ENCODE assay signal across 13 mouse cellular contexts in the genomic region with DNA sequence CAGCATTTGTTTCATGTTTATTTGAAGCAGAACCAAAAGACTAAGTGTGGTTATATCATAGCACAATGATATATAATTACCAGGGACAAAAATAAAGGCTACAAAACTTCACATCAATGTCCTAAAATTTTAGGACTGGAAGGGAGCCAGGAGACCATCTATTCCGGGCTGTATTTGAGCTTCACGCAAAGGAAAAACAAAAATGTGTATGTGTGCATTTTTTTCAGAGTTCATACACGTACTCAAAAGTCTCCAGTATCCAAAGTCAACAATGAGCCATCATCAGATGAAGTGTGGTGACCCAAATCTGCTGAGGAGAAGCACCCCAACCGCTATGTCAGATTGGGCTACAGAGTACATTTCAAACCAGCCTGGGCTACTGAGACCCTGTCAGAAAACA.
"Had no signal": no experiment of that assay in that cellular context is flagged by ENCODE, and none has a peak within 500 bp of the region (broad histone marks: within the 10 kb centered on the region; RNA-seq: fewer than 3 reads in every experiment).

No protein-coding gene starts in this region.

- DNase-seq: left cerebral cortex, postnatal 4 days; liver, postnatal 0 days; lung, postnatal 4 days; midbrain, embryonic 14.5 days; thymus, adult 18-20 months; thymus, postnatal 36 days had no signal

- H3K36me3 ChIP-seq: limb, embryonic 15.5 days; lung, embryonic 15.5 days had no signal

- H3K27me3 ChIP-seq: limb, embryonic 12.5 days; limb, embryonic 15.5 days; lung, embryonic 15.5 days had no signal

- H3K4me2 ChIP-seq: limb, embryonic 12.5 days; limb, embryonic 15.5 days; liver, embryonic 11.5 days; lung, embryonic 15.5 days; midbrain, embryonic 11.5 days had no signal

- H3K4me3 ChIP-seq: limb, embryonic 12.5 days; limb, embryonic 15.5 days; lung, embryonic 15.5 days had no signal

- H3K27ac ChIP-seq: limb, embryonic 12.5 days; limb, embryonic 15.5 days; liver, embryonic 14.5 days; lung, embryonic 15.5 days had no signal

- ATAC-seq: intestine, postnatal 0 days; liver, postnatal 0 days had no signal

- H3K9ac ChIP-seq: limb, embryonic 12.5 days; limb, embryonic 15.5 days; liver, embryonic 14.5 days; liver, postnatal 0 days; lung, embryonic 15.5 days had no signal

- H3K9me3 ChIP-seq: limb, embryonic 12.5 days; limb, embryonic 15.5 days; lung, embryonic 15.5 days had no signal
